Mouse (Mus musculus) cerebellum, adult 11-12 months (tissue): ENCODE results near the gene Cdh10.

Experiments used
- DNase-seq: peaks from one replicate; pipeline ENCODE4 v3.0.0; 2022

The Cdh10 gene

GRCm38 (mm10) chr15:18818185-18818973, at the start of gene Cdh10:
Gene Cdh10 (plus strand): TSS chr15:18818947.
- peak; percentile 66 for DNase-seq

GRCm38 (mm10) chr15:18809148-18809827, 9.5 kb upstream of the Cdh10 start:
- no peak for DNase-seq

GRCm38 (mm10) chr15:18817707-18818106, 1.0 kb upstream of the Cdh10 start:
- DNase-seq, result no peak

- DNase-seq, result no peak
These were observed 1.5 kb downstream of the Cdh10 start for GRCm38 (mm10) chr15:18820226-18820625.

- DNase-seq, result peak; percentile 85
These were observed 2.5 kb downstream of the Cdh10 start for GRCm38 (mm10) chr15:18821114-18821756.

- no peak for DNase-seq
These were observed 4.7 kb downstream of the Cdh10 start for GRCm38 (mm10) chr15:18823420-18823819.

- DNase-seq, result peak; percentile 44
These were observed 13.5 kb downstream of the Cdh10 start for GRCm38 (mm10) chr15:18832263-18832662.

- DNase-seq, result no peak
These were observed 23.0 kb downstream of the Cdh10 start for GRCm38 (mm10) chr15:18841769-18842168.

GRCm38 (mm10) chr15:18844807-18845206, 26.1 kb downstream of the Cdh10 start:
- DNase-seq, result no peak

GRCm38 (mm10) chr15:18850497-18850896, 31.8 kb downstream of the Cdh10 start:
- DNase-seq, result peak; percentile 30

GRCm38 (mm10) chr15:18858135-18858534, 39.4 kb downstream of the Cdh10 start:
- no peak for DNase-seq

- no peak for DNase-seq
These were observed 51.1 kb downstream of the Cdh10 start for GRCm38 (mm10) chr15:18869871-18870270.

GRCm38 (mm10) chr15:18881467-18881866, 62.7 kb downstream of the Cdh10 start:
- no peak for DNase-seq

GRCm38 (mm10) chr15:18886673-18887072, 67.9 kb downstream of the Cdh10 start:
- DNase-seq, result no peak

- no peak for DNase-seq
These were observed 70.2 kb downstream of the Cdh10 start for GRCm38 (mm10) chr15:18888912-18889311.

GRCm38 (mm10) chr15:18890358-18890757, 71.6 kb downstream of the Cdh10 start:
- no peak for DNase-seq

GRCm38 (mm10) chr15:18900776-18901175, 82.0 kb downstream of the Cdh10 start:
- no peak for DNase-seq

GRCm38 (mm10) chr15:18904131-18904530, 85.4 kb downstream of the Cdh10 start:
- DNase-seq, result no peak

- DNase-seq, result no peak
These were observed 91.9 kb downstream of the Cdh10 start for GRCm38 (mm10) chr15:18910612-18911011.

GRCm38 (mm10) chr15:18925392-18926117, 106.8 kb downstream of the Cdh10 start:
- DNase-seq, result no peak

GRCm38 (mm10) chr15:18926964-18927363, 108.2 kb downstream of the Cdh10 start:
- DNase-seq, result no peak

- no peak for DNase-seq
These were observed 133.5 kb downstream of the Cdh10 start for GRCm38 (mm10) chr15:18952266-18952665.

- no peak for DNase-seq
These were observed 156.3 kb downstream of the Cdh10 start for GRCm38 (mm10) chr15:18975041-18975440.
